Mouse (Mus musculus) layer of hippocampus, adult 9-10 months (tissue): ENCODE measurements around the gene Six4.
"Not testable (repeated sequence)": the region's sequence is repeated elsewhere in the genome, so short reads cannot be mapped to it uniquely, and the experiment has no call there.

Source experiments
- DNase-seq: peaks from one replicate; pipeline ENCODE4 v3.0.0; 2022; ENCODE audit warnings: low spot score

Gene Six4

DNA sequence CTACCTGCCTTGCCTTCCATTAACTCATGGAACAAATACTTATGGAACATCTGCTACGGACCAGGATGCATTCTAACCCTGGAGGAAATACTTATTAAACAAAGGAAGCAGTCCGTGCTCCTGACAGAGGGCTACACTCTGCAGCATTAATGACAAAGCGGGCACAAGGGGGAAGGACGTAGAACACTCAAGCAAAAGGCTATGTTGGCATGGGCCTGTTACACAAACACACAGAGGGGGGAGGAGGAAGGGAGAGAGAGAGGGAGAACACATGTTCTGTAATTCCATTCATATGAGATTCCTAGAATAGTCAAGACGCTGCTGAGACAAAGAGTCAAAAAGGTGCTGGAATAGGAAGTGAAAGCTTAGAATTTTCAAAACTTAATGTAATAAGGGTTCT is 24.8 kb downstream of the Six4 start:
- no peak for DNase-seq

DNA sequence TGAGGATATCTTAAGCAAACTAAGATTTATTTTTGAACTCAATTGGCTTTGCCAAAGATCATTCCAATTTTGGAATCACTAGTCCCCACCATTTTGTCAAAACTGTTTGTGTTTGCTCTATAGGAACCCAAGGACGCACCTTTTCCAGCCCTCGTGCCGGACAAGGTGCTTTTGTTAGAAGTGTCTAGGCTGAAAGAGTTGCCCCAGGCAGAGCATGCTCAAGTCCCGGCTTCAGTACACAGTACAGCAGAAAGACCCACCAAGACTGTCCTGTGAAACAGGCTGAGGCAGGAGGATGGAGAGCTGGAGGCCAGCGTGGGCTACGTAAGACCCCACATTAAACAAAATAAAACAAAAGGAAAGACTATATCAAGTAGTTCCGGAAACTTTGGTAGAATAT is 26.2 kb downstream of the Six4 start:
- DNase-seq: no peak

DNA sequence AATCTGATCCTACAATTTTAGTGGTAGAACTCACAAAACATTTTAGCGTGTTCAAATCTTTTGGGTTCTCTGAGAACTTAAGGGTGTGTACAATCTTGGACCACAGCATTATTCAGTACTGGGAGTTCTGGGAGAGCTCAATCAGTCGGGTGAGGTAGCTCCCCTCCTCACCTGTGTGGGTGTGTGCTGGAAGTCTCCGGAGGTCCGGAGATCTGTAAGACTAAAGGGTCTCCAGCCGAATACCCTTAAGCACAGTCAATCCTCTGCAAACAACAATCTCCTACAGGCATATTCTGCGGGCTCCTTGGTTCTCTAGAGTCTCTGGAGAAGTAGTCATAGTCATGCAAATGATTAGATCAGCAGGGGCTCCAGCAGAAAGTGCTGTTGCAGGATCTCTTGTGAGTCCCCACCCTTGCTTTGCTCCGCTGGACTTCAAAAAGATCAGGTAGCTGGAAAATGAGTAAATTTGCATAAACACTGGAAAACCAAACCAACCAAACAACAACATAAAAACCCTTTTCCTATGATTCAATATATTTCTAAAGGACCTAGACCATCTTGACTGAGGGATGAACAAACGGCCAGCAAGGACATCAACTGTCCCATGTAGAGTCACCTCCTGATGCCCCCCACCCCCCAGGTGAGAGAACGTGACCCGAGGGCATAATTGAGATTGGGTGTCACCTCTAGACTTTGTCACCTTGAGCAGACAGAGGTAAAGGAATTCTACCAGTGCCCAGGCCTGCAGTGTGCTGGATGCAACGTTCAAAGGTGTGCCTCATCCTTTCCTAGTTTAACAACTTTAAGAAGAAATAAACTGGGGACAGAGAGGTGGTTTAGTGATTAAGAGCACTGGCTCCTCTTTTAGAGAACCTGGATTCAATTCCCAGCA is 27.3 kb downstream of the Six4 start:
- no peak for DNase-seq

DNA sequence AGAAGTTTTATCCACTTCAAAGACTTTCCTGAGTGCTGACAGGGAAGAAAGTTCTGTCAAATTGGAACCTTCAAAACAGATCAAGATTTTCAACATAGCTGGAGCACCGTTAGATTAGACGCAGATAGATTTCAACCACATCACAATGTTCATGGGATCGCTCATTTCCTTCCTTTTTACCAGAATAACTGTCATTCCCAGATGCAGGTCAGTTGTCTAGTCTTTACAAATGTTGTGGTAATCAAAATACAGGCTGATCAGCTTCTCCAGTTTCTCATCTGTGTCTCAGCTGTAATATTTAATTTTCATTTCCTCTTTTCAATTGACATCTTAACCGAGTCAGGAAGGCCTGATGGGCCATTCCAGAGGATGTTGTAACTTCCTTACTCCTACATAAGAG is 29.5 kb downstream of the Six4 start:
- DNase-seq: no peak

DNA sequence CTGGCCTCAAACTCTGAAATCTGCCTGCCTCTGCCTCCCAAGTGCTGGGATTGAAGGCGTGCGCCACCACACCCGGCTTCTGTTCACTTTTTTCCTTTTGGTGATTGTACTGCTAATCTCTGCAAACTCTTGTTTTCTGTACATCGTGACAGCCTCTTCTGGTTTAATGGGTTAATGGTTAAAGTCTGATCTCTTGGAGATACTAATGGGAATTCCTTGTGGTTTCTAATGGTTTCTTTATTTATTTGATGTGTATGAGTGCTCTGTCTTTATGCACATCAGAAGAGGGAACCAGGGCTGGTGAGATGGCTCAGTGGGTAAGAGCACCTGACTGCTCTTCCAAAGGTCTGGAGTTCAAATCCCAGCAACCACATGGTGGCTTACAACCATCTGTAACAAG is 31.4 kb downstream of the Six4 start:
- DNase-seq: not testable (repeated sequence)

- no peak for DNase-seq
Measured at GRCm38 (mm10) chr12:73060805-73061410, 52.3 kb downstream of the Six4 start.

DNA sequence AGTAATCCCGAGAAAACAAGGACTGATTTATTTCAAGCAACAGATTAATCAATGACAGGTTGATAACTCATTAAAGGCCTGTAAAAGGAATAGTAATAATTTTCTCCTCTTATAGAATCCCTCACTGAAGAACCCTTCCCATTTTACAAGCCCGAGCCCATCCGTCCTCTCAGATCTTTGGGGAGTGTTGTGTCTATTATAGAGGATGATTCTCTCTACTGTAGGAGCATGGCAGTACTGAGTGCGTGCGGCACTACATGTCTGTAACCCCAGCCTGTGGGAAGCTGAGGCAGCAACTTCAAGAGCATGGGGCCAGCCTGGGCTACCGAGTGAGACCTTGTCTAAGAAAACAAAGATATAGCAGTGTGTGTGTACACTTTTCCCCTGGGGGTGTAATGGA is 55.8 kb downstream of the Six4 start:
- no peak for DNase-seq

GRCm38 (mm10) chr12:73055451-73055850 is 57.8 kb downstream of the Six4 start:
- no peak for DNase-seq

- DNase-seq: no peak
Measured at GRCm38 (mm10) chr12:73054576-73055185, 58.6 kb downstream of the Six4 start.

- no peak for DNase-seq
Measured at GRCm38 (mm10) chr12:73053668-73054241, 59.5 kb downstream of the Six4 start, which contains the start of gene Six1. Gene Six1, minus strand, starts transcription at chr12:73053887.

- DNase-seq: no peak
Measured at GRCm38 (mm10) chr12:73052651-73053591, 60.3 kb downstream of the Six4 start.

DNA sequence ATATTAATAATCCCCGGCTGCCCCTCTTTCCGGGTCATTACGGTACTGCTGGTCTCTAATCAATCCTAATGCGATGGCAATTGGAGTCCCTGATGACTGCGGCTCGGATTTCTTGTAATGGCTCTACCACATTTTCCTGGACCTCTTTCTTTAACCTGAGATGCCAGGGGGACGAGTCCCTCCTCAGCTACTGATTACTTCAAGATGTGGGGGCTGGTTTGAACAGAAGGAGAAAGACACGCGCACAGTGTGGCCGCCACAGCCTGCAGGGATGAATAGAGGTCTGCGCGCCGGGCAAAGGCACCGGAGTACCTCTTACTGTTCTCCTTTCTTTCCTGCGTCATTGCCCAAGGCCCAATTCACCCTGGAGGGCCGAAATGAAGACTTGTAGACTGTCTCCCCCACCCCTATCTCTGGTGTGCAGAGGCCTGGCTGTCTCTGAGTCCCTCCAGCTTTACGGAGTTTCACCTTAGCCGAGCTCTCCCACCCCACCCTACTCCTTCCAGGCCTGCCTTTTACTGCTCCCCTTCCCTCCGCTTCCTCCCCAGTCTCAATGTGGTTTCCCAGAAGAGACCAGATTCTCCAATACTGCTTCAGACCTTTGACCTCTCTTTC is 61.1 kb downstream of the Six4 start:
- DNase-seq: no peak

- DNase-seq: no peak
Measured at GRCm38 (mm10) chr12:73050811-73051580, 62.3 kb downstream of the Six4 start.

GRCm38 (mm10) chr12:73050305-73050704 is 63.0 kb downstream of the Six4 start:
- DNase-seq: no peak
